Mouse (Mus musculus): ENCODE results near the gene Nrxn3.

The Nrxn3 gene

DNA sequence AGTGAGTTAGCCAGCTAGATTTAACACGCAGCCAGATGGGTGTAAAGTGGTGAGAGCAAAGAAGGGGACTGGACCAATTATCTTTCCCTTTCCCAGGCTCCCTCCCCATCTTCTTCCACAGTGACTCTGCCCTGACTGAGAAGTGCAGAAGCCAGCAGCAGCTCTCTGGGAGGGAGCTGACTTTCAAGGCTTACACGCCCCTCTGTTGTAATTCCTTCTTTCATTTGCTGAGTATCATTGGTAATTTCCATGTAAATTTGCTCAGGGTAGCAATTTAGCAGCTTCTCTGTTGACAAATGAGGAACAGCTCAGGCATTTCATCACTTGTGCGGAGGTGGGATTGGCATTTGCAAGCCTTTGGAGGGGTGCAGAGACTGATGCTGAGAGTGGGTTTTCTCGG is 976.8 kb downstream of the Nrxn3 start:
- peak; percentile 8 to 21 for DNase-seq (ENCODE audit: low spot score in 2 of 2)

DNA sequence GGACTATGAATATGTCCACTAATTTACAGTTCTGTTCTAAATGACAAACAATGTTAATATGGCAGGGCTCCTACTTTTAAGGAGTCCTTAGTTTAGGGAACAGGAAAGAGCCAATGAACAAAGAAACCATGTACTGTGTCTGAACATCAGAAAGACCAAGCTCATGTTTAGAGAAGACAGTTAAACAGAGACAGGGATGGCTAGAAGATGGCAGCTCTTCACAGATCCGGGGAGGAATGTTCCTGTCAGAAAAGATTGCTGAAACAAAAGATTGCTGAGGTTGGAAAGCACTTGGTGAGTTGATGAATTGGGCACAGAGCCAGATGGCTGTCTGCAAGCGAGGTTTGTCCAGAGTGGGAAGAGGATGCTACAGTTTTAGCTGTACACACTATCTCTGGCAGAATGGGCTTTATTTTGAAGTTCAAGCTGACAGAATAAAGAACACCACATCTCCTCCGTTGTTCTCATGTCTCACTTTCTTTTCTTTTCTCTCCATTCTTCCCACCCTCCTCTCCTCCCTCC is 978.3 kb downstream of the Nrxn3 start:
- DNase-seq (ENCODE audit: low spot score in 2 of 2): no peak

DNA sequence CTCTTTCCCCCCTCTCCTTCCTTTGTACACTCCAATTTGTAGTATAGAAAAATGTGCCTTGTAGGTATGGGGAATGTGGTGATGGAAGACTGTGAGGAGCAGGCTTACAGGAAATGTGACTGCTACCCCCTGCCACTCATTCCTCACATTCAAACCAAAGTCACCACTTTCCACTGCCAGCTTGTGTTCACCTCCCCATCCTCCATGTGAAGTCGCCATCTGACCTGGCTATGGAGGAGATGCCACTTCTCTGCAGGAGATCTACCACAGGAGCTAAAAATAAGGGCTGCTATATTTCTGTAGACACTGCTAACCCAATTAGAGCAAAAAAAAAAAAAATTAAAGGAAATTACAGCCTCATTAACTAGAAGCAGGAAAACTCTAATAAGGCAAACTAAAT is 980.3 kb downstream of the Nrxn3 start:
- DNase-seq (ENCODE audit: low spot score in 2 of 2): no peak

DNA sequence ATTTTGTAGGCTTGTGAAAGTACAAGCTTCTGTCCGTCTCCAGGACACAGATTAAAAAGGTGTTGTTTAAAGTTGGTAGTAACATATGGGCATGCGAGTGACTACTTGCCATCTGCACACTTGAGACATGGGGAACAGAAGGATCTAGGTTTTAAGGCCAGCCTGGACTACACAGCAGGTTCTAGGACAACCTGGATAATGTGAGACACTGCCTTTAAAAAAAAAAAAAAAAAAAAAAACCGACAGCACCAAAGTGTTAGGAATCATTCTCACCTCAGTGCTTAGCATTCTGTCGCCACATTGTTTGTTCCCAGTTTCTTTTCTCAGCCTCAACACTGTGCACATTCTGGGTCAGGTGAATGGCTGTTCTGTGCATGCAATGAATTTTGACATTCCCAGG is 985.2 kb downstream of the Nrxn3 start:
- DNase-seq (ENCODE audit: low spot score in 2 of 2): no peak

DNA sequence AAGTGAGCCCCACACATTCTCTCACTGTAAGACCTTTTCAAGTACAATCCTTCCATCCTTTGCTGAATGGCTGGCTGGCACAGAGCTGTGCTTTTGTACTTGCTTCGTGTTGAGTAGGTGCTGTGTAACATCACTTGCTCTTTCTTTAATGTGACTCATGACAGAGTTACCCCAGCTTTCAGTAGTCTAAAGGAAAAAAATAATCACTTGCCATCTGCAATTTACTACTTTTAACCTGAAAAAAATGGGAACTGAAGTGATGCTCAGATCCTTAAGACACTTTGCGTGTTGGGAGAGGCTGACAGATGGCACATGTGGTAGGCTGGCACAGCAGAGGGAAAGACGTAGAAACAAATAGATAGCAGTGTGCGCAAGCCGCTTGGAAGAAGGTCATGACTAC is 987.8 kb downstream of the Nrxn3 start:
- DNase-seq (ENCODE audit: low spot score in 2 of 2): no peak

DNA sequence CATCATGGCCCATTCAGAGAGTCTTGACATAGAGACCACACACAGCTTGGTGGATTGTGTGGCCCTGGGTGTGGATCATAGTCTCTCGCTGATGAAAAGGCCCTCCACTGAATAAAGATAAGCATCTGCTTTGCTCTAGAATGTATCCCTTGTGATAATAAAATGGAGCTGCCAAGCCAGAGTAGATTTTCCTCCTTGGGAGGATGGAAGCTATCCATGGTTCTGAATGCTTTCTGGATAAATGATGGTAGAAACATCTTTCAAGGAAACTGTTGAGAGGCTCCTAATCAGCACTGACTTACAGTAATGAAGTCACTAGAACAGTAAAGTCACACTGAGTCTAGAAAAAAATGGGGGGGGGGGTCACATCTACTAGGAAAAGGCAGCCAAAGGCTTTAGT is 989.1 kb downstream of the Nrxn3 start:
- DNase-seq (ENCODE audit: low spot score in 2 of 2): no peak

DNA sequence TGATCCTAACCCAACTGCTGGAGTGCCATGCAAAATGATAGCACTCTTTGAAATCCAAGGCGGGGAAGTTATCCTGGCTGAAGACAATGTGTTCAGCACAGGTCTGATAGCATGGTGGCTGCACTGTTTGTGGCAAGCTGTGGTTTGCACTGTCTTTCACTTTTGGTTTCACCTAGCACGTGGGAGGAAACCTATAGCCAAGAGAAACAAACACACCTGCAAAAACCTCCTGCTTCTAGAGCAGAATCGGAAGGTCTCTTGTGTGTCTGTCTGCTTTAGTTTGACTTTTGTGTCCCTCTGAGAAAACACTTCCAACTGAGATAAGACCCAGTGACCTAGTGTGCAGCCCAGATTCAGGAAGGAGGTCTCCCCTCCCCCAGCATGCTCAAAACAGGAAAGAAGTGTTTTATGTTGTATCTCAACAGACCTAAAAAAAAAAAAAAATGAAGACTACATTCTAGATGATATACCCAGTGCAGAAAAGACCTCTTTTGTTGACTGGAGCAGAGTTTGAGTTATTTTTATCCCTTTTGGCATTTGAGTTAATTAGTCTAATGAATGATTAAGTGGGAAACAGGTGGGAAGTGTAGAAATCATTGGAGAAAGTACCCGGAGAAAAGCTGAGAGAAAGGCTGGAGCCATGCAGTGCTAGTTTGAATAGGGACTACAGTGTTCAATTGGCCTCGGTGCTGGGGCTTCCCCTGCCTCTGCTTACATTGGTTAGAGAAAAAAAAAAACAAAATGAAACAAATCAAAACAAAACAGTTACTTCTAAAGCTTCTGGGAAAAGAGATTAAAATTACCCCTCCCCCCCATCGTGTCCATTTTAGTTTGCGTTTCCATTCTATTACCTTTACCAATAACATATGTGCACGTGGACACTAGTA is 996.8 kb downstream of the Nrxn3 start:
- DNase-seq (ENCODE audit: low spot score in 2 of 2): no peak

DNA sequence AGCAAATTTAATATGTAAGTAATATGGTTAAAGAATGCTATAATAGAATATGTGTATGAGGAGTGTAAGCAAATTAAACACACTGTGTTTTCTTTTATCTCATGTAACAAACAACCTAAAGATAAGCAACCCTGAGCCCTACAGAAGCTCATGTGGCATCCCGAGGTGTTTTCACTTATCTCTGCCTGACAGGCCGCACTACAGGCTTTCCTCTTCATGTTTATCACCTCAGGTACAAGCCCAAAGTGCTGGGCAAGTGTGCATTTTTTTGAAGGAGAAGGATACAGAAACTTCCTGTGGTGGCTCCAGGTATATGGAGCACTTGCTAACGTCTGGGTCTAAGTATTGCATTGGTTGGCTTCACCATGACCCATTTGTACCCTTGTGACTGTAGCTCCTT is 998.3 kb downstream of the Nrxn3 start:
- no peak for DNase-seq (ENCODE audit: low spot score in 2 of 2)

DNA sequence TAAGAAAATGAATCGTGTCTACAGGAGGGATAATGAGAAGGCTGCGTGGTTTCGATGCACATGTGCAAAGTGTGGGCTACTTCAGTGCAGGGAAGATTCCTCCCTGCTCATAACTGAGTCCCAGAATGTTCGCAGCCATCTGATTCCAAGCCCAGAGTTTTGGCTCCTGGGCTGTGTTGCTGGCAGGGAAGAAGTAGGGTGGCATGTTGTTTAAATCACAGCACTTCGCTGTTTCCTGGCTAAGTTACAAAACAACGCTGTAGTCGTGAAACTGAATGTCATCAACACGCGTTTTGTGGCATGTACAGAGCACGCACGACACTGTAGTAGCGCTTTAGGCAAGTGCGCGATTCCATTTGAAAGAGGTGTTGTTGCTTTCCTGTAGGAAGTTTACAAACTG is 999.8 kb downstream of the Nrxn3 start:
- DNase-seq (ENCODE audit: low spot score in 2 of 2): no peak

DNA sequence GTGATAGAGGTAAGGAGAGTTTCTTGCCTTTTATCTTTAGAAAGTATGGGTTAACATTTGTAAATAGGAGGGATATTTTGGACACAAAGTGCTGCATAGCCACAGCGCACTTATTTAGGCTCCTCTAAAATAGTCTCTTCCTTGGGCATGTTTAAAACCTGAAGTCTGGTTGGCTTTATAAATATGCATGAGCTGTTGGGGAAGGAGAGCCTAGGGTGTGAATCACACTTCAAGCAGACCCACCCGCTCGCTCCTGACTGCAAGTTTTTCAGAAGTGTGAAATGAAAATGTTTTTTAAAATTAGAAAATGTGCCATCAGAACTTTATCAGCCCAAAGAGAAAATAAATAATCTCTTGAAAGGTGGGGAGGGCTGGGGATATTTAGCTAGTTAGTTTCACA is 1001.4 kb downstream of the Nrxn3 start:
- DNase-seq (ENCODE audit: low spot score in 2 of 2): no peak

DNA sequence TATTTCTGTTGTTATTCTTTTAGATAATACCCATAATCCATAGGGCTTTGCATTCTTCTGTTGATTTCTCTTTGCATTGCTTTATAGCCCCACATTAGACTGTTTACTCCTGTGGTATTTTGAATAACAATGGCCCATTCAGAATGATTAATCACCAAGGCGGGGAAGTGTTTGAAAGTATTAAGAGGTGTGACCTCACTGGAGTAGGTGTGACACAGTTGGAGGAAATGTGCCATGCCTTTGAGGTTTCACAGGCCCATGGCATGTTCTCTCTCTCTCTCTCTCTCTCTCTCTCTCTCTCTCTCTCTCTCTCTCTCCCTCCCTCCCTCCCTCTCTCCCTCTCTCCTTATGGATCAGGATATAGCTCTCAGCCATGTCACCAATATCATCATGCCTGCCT is 1019.6 kb downstream of the Nrxn3 start:
- no peak for DNase-seq (ENCODE audit: low spot score in 2 of 2)

DNA sequence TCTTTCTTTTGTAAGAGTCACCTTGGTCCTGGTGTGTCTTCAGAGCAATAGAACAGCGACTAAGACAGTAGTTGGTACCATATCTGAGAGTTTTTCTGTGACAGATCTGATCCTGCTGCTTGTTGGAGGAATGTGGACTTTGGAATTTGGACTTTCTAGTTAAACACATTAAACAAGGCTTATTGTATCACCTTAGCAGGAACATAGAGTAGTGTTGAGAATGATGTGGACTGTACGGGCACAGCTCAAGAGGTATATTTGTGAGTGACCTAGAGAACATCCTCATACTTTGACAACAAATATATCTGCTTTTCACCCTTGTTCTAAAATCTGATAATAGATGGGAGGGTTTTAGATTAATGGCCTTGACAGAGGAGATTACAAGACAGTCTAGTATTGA is 1020.1 kb downstream of the Nrxn3 start:
- no peak for DNase-seq (ENCODE audit: low spot score in 2 of 2)

DNA sequence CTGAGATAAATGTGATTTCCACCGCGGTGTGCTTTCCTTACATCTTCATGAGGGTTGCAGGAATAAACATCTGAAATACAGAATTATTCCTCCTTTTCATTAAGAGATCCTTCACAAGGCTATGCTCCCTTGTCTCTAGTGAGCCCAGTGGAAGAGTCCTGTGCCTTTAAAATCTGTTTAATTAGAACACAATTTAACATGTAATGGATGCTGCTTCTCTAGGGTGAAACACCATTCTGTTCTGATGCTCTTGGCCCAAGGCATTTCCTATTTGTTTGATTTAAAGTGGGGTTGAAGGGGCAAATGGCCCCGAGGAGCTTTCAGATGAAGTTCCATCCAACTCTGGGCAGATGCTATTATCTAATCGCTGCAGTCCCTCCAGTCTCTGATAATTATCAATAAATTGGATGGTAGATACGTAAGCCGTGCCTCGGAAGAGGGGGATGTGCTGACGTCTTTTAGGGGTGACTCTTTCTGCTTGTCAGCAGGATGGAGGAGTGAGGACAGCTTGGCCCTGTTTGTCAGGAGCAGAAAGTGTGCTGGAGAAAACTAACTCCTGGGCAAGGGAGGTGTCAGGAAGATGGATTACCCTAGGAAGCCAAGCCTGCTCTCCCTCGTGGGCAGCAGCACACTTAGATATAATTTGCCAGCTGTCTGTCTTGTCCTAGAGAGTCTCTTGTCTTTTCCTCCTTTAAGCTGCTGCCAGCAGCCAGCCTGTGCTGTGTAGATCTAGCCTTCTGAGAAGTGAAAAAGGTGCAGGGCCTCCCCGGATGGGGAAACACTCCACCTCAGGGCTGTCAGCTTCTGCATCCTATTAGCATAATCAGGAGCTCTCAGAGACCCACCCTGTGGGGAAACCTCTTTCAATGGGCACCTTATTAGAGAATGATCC is 1041.8 kb downstream of the Nrxn3 start:
- DNase-seq (ENCODE audit: low spot score in 2 of 2): no peak

DNA sequence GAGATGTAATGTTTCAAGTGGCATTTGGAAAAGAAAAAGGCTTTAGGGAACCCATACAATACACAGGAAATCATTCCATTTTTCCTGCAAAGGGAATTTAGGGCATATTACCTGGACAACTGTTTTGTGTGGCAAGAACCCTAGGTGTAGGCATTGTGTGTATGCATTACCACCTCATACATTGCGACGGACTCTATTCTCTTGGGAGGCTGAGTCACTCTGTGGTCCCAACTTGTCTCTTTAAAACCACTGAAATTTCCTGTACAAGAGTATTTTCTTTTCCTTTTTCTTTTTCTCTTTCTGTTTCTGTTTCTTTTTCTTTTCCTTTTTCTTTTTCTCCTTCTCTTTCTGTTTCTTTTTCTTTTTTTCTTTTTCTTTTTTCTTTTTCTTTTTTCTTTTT is 1042.5 kb downstream of the Nrxn3 start:
- no peak for DNase-seq (ENCODE audit: low spot score in 2 of 2)

DNA sequence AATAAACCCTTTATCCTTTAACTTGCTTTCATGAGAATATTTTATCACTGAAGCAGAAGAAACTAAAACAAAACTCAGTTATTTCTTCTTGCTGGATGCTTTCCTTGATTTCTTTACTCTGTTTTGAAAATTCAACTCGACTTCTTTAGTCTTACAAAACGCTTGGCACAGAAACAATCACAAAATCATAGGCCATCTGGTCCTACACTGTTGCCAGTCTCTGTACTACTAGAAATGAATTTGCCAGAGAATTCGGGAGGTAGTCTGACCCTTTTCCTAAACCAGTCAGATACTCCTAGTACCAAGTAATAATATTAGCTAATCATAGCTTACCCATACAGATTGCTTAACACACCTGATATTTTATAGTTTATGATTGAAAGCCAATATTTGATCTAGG is 1066.1 kb downstream of the Nrxn3 start:
- no peak for DNase-seq (ENCODE audit: low spot score in 2 of 2)

DNA sequence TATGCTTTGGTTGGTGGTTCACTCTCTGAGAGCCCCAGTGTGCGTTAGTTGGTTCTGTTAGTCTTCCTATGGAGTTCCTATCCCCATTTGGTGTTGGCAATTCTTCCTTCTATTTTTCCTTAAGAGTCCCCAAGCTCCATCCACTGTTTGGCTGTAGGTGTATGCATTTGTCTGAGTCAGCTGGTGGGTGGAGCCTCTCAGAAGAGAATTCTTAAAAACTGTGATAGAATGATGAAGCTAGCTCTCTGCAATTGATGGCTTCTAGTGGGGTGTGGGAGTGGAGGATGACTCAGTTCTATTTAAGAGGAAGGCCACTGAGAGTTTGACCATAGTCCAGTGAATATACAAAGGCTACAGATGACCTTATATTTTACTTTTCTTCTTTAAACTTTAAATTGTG is 1067.3 kb downstream of the Nrxn3 start:
- DNase-seq (ENCODE audit: low spot score in 2 of 2): no peak

DNA sequence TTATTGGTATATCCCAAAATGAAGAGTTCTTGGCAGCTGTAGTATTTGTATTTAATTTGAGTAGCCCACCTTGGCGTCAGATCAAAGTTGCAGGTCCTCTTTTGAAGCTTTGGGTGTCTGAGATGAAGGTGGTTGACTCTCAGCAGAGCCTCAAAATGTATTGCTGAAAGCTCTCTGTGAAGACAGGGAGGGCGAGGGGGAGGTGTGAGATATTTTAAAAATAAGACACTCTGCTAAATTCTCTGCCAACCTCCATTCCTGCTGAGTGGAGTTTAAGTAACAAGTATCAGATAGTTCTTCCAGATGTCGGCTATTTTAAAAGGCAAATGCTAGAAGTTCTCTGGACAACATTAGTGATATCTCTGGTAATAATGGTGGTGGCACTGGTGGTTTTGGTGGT is 1069.2 kb downstream of the Nrxn3 start:
- no peak for DNase-seq (ENCODE audit: low spot score in 2 of 2)

DNA sequence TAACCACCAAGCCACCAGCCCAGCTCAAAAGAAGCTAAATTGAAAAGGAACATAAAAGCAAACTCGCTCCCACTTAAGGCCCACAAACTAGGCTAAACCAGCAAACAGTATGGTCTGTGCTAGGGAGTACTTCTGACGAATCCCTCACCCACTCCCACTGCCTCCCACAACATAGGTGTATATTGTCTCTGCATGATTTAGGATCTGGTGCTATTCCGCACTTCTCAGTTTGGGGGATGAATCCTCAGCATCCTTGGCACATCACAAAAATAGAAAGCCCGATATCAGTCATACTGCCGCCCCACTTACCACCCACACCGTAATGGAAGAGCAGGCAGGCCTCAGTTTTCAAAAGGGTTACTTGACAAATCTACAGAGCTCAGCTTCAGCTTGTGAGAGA is 1072.1 kb downstream of the Nrxn3 start:
- DNase-seq (ENCODE audit: low spot score in 2 of 2): no peak

DNA sequence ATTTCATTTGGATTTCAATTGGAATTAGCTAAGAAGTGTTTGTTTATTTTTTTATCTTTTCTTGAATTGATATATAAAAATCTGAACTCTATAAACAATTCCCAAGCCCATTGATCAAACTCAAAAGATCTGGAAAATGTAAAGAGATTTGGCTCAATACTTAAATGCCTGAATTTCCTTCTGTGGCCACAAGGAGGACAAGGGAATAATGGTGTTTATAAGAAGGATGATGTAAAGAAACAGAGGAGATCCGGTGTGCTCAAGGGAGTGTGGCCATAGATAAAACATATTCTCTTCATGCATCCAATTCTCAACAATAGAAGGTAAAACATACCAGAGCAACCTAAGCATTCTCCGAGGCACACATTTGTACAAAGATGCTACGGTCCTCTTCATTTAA is 1085.5 kb downstream of the Nrxn3 start:
- DNase-seq (ENCODE audit: low spot score in 2 of 2): no peak

DNA sequence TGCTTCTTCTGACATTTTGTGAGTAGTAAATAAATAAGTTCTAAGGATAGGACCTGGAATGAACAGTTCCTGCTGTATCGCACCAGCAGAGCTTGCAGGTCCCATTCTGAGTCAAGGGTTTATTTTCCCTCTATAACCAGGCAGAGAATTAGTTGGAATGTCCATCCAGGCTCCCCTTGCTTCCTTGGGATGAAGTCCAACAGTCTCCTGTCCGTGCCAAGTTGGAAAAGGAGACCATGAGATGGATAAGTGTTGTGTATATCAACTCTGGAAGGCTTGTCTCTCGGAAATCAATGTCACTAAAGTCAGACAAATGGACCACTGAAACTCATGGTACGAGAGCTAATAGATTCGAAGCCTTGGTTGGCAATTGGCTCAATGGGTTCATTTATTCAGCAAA is 1087.5 kb downstream of the Nrxn3 start:
- DNase-seq (ENCODE audit: low spot score in 2 of 2): no peak

DNA sequence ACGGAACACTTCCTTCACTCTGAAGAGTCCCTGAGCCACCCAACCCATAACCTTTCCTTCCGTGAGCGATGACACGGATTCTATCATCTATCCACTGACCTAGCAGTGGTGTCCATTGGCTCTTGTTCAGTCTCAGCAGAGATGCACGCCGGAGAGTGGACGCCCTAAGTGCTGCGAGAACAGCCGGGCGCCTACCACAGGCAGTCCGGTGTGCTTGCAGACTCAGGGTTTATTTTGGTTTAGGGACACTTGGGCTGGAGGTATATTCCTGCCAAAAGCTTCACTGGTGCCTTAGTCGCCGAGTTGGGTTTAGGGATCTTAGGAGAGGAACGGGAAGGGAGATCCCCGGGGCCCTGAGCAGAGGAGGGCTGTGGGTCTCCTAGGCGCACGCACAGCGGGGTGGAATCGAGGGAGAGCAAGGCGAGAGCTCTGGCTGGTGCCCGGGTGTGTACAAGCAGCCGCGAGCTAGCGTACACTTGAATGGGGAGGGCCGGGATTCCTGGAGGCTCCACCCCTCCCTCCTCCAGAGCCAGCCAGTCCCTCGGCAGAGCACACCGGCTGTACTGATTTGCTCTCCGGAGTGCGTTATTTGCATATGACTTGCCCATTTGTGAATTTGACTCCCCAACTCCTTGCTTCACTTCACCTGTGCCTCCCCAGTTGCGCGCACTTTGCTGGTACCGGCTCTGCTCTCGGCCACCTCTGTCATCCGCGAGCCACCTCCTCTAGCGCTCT is 1089.3 kb downstream of the Nrxn3 start:
- DNase-seq (ENCODE audit: low spot score in 2 of 2): peak; percentile 68 to 72

Measured in frontal cortex, postnatal 10 days (tissue).